Mouse (Mus musculus) ES-E14 (cell line): Measurements from ENCODE around the gene Tmem108.

Experiments used
- CHD2 ChIP-seq: IDR thresholded peaks from 2 replicates; pipeline ENCODE4 v1.6.1; 2014; ENCODE audit warnings: mild to moderate bottlenecking, low read depth, low read length, inconsistent platforms
- HCFC1 ChIP-seq: IDR thresholded peaks from 2 replicates; pipeline ENCODE4 v1.6.1; 2012; ENCODE audit warnings: low read length, inconsistent platforms, borderline replicate concordance; ENCODE audit not compliant: insufficient read depth
- MAFK ChIP-seq: IDR thresholded peaks from 2 replicates; pipeline ENCODE4 v1.6.1; 2014; ENCODE audit warnings: mild to moderate bottlenecking, low read depth, low read length, inconsistent platforms; ENCODE audit not compliant: insufficient read depth
- ZC3H11A ChIP-seq: IDR thresholded peaks from 2 replicates; pipeline ENCODE4 v1.6.1; 2012; ENCODE audit warnings: low read depth, mild to moderate bottlenecking, inconsistent platforms, low read length, borderline replicate concordance
- ZNF384 ChIP-seq: IDR thresholded peaks from 2 replicates; pipeline ENCODE4 v1.6.1; 2012; ENCODE audit warnings: low read depth, low read length, inconsistent platforms

DNA sequence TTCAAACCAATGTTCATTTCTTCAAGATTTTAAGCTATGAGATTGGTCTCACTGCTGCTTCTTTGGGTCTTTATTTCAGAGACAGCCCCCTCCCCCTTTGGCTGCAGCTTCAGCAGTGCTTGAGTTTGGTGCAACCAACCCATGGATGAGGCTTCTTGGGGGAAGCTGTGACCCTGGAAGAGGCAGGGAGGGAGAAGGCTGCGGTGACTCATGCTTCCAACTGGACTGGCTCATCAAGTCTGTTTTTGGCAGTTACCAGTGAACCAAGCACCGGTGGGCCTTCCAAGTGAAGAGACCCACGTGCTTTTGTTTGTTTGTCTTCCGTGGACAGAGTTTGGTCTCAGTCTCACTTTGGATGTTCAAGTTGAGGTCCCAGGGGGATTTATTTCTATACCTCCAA lies 215.9 kb downstream of the Tmem108 start:
- TF ChIP-seq MAFK, result no peak
- no peak for TF ChIP-seq ZNF384
- TF ChIP-seq ZC3H11A, result no peak
- no peak for TF ChIP-seq HCFC1
- TF ChIP-seq CHD2, result no peak
